Mouse (Mus musculus) layer of hippocampus, adult 8-10 months (tissue): ENCODE measurements around the gene Tpd52l2. TPM values are rescaled to one million over a fixed set of nuclear protein-coding genes. Genes with fewer than 3 reads are reported as not detected.
A peak's percentile ranks its signal among the peaks of the same experiment; 100 is the strongest.
"Not testable (repeated sequence)": the region's sequence is repeated elsewhere in the genome, so short reads cannot be mapped to it uniquely, and the experiment has no call there.

Experiments
- DNase-seq, 2 experiments: peaks; one replicate each; pipeline ENCODE4 v3.0.0; 2022; ENCODE audit warnings: low spot score in 2 of 2
- total RNA-seq, 4 experiments: library from RNA; stranded (reverse); gene quantifications; 2 replicates each; pipeline ENCODE4 v1.2.4; 2022

The Tpd52l2 gene
- total RNA-seq, 4 experiments from 2014 or later, result 66.3 to 83.4 (median 80.6) TPM

GRCm38 (mm10) chr2:181485741-181486140 lies 11.2 kb upstream of the Tpd52l2 start:
- DNase-seq, result no peak

GRCm38 (mm10) chr2:181487338-181488277 lies 9.3 kb upstream of the Tpd52l2 start:
- no peak for DNase-seq

DNA sequence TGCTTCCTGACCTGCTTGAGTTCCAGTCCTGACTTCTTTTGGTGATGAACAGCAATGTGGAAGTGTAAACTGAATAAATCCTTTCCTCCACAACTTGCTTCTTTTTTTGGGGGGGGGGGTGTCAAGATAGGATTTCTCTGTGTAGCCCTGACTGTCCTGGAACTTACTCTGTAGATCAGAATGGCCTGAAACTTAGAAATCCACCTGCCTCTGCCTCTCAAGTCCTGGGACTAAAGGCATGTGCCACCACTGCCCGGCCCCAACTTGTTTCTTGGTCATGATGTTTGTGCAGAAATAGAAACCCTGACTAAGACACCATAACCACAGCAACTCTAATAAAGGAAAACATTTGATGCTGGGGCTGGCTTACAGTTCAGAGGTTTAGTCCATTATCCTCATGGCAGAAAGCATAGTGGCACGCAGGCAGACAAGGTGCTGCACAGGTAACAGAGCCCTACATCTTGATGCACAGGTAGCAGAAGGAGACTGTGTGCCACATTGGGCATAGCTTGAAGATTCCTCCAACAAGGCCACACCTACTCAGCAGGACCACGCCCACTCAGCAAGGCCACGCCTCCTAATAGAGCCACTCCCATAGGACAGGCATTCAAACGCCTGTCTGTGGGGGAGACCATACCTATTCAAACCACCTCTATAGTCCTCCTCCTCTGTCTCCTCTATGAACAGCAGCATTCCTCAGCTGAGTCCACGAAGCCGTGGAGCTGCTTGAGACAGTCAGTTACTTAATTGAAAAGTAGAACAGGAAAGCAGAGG lies 5.3 kb upstream of the Tpd52l2 start:
- DNase-seq, result no peak

- no peak for DNase-seq
Observed at GRCm38 (mm10) chr2:181492206-181492605, 4.7 kb upstream of the Tpd52l2 start.

- DNase-seq, result no peak
Observed at GRCm38 (mm10) chr2:181493156-181493927, 3.6 kb upstream of the Tpd52l2 start, which contains the start of gene Abhd16b. Gene Abhd16b, plus strand, starts transcription at chr2:181493206.

GRCm38 (mm10) chr2:181494266-181494945 lies 2.5 kb upstream of the Tpd52l2 start:
- DNase-seq, result no peak

GRCm38 (mm10) chr2:181495845-181496244 lies 1.1 kb upstream of the Tpd52l2 start:
- not testable (repeated sequence) for DNase-seq

DNA sequence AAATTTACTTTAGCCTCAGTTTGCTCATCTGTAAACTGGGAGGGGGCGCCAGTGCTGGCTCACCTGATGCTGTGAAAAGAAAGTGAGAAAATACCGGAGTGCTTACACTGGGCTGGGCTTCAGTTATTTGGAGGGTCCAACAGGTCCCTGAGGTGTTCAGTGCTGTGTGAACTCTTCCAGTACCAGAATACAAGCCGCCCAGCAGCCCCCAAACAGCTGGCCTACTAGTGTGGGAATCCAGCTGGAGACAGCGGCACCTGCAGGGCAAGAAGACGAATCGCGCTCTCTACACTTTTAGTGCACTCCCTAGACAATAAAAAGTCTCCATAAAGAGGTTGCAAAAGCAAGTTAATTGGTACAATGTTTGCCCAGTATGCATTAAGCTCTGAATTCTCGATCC lies 661 bp upstream of the Tpd52l2 start:
- no peak for DNase-seq

DNA sequence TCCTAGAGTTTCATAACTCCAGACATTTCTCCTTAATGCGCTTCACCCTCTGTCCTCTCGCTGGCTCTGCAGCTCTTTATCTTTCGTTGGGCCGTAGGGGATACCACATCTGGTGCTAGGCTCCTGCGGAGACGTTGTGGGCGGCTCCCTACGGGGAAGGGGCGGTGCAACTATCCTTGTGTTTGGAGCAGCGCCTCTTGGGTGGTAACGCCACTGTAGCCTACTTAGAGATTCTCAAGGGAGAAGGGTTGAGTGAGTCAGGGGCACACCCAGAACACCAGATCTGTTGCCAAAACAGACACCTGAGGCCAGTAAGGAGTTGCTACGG lies 570 bp downstream of the Tpd52l2 start:
- no peak for DNase-seq

DNA sequence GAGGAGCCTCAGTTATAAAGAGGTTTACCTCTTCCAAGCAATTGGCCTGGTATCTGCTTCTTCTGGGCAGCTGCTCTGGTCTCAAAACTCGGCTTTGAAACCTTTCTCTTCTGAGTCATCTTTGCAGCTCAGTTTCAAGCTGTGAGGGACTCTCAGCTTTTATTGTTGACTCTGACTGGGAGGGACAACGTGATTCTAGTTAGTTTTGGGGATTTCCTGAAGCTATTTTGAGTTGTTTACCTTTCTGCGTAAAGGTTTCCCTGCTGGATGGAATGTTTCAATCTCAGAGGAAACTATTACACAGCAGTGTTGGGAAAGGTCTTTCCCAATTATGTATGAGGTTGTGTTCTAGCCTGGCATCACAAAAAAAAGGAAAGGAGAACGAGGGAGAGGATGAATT lies 1.7 kb downstream of the Tpd52l2 start:
- DNase-seq, result no peak

DNA sequence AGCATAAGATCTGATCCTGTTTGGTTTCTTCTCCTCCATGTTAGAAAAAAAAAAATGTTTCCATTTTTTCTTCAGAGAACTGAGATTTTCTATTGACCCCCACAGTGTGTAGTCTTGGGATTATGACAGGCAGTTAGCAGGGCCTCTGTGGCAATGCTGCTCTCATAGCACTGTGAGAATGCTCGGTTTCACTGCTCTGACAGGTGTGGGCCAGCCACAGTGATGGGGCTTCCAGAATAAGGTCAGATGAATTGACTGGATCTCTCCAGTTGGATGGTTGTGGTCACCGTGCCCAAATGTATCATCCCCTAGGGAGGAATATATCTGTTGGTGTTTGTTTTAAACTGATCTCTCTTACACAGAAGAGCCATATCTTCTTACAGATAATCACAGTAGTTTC lies 12.2 kb downstream of the Tpd52l2 start:
- no peak for DNase-seq

DNA sequence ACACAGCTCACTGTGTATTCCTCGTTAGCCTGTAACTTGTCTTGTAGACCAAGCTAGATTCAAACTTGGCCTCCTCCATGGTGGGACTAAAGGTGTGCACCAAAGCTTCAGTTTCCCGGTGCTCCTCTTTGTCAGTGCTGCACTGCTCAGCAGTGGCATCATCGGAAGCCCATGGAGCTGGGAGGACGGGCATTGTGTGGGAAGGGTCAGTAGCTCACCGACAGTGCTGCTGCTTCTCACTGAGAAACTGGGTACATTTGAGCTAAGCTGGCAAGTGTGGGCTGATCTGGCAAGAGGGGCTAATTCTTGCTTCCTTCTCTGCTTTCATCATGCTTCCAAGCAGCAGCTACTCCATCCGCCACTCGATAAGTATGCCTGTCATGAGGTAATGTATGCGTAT lies 14.3 kb downstream of the Tpd52l2 start:
- DNase-seq, result no peak

GRCm38 (mm10) chr2:181519201-181519600 lies 22.3 kb downstream of the Tpd52l2 start:
- no peak for DNase-seq

DNA sequence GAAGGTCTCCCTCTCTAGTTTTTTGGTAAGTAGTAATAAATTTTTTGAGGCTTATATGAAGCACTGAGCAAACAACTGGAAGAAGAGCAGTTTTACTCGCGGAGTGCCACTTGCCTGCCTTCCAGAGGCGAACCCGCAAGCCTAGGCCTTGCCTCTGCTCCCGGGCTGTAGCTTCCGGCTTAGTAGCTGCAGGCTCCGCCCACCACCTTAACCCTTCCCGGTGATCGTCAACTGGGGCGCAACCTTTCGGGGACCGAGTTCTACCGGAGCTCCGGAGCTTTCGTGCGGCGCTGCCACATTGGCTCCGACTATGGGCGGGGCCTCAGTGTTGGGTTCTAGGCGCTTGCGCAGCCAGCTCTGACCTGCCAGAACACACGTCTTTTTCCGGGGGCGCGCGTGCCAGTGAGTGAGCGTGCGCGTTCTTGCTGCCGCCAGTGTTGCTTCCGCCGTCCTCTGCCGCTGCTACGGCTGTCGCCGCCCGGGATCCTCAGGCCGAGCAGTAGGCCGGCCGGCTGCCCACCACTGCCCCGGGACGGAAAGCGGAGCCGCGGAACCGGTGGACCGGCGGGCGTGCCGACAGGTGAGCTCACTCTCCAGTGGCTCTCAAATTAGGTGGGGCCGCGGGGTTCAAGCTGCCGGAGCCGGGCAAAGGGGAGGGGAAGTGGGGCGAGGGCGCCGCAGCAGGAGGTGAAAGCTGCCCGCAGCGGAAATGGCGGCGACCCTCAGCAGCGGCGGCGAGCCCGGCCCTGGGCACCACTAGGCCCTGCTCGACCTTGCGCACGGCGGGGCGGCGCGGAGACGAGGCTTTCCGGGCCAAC lies 23.4 kb downstream of the Tpd52l2 start, which contains the start of gene Dnajc5:
Dnajc5 (plus strand) TSS at position 368 of the 818 bp plus-strand sequence.
- peak; percentile 97 to 98 for DNase-seq

GRCm38 (mm10) chr2:181520936-181521227 lies 23.9 kb downstream of the Tpd52l2 start:
- DNase-seq, result no peak

DNA sequence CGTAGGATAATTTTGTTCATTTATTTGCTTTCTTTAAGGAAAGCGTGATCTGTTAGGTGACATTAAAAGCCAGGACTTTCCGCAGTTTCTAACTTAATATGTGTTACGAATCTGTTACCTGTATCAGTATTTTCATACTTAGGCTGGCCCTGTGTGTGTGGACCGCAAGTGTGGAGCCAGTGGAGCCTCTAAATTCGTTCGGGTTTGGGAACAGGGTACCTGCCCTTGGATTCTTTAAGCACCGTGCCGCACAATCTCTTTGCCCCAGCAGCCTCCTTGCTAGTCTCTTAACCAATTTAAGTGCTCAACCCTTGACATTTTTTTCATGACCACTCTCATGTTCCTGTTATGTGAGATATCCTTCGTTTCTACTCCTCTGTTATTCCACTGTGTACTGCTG lies 24.5 kb downstream of the Tpd52l2 start:
- no peak for DNase-seq

DNA sequence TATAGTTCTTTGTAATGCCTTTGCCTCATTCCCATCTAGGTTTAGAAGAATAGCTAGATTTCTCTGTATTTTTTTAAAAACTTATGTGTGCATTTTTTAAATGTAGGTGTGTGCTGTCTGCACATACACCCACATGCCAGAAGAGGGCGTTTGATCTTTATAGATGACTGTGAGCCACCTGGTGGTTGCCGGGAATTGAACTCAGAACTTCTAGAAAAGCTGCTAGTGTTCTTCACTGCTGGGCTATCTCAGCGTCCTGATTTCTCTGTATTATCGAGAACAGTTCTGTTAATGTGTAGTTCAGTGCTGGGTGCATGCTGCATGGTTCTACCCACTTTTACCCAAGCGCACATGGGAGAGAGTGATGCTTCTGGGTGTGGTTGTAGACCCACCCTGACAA lies 25.9 kb downstream of the Tpd52l2 start:
- DNase-seq, result no peak

DNA sequence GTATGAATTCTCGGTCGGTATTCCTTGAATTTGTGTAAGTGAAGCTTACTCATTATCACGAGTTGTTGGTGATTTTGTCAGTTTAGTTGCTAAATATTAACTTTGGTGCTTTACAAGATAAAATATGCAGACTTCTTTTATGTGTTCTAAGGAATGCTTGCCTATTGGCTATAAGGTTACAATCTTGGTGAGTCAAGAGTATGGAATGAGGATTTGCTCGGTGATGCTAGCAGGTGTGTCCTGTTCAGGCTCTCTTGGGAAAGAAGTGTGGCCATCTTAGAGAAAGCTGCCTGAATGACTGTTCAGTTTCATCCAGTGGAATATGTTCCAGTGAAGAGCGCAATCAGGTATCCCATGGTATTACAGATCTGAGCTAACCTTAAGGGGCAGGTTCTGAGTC lies 28.6 kb downstream of the Tpd52l2 start:
- DNase-seq, result no peak

GRCm38 (mm10) chr2:181529076-181529475 lies 32.1 kb downstream of the Tpd52l2 start:
- no peak for DNase-seq

- no peak for DNase-seq
Observed at GRCm38 (mm10) chr2:181532589-181532988, 35.6 kb downstream of the Tpd52l2 start.
